Mouse (Mus musculus): ENCODE results near the gene Abca1. TPM values are rescaled to one million over a fixed set of nuclear protein-coding genes. Genes with fewer than 3 reads are reported as not detected.

Gene Abca1
- polyA plus RNA-seq, 1 experiment from 2014 or later: 11.5 TPM

GRCm38 (mm10) chr4:53086636-53087035 lies 73.1 kb downstream of the Abca1 start:
- Histone ChIP-seq H3K9me3 (replicated peaks) (no peaks in the 10 kb centered on the region), H3K4me3 (replicated peaks) (no peak overlapping the region), H3K4me1 (replicated peaks) (0 out of 2 replicates have a peak, but pooled peaks cover 2% of the 10 kb centered on the region), H3K36me3 (replicated peaks) (peaks cover 57% of the 10 kb centered on the region), H3K27ac (replicated peaks) (no peak overlapping the region), H3K27me3 (no peaks in the 10 kb centered on the region), H3K9ac (no peak overlapping the region), H3K4me2 (no peak overlapping the region)
- no peak for ATAC-seq (ENCODE audit: insufficient read depth)
- WGBS (ENCODE audit: insufficient replicate concordance): 48% methylated on average over 2 of the region's 2 CpGs

- no peak overlapping the region for H3K9ac ChIP-seq
- ATAC-seq (ENCODE audit: insufficient read depth): no peak
- H3K36me3 ChIP-seq (replicated peaks): peaks cover 61% of the 10 kb centered on the region
- H3K27ac ChIP-seq (replicated peaks): no peak overlapping the region
- no peak overlapping the region for H3K4me3 ChIP-seq (replicated peaks)
- H3K27me3 ChIP-seq: no peaks in the 10 kb centered on the region
- no peaks in the 10 kb centered on the region for H3K9me3 ChIP-seq (replicated peaks)
- 20% methylated on average over 4 of the region's 4 CpGs for WGBS (ENCODE audit: insufficient replicate concordance)
- 0 out of 2 replicates have a peak, but pooled peaks cover 2% of the 10 kb centered on the region for H3K4me1 ChIP-seq (replicated peaks)
- H3K4me2 ChIP-seq: no peak overlapping the region
Measured at GRCm38 (mm10) chr4:53085634-53086033, 74.1 kb downstream of the Abca1 start.

GRCm38 (mm10) chr4:53083071-53083470 lies 76.6 kb downstream of the Abca1 start:
- ATAC-seq (ENCODE audit: insufficient read depth): no peak
- H3K27me3 ChIP-seq: no peaks in the 10 kb centered on the region
- H3K4me2 ChIP-seq: no peak overlapping the region
- H3K4me1 ChIP-seq (replicated peaks): 0 out of 2 replicates have a peak, but pooled peaks cover 2% of the 10 kb centered on the region
- WGBS (ENCODE audit: insufficient replicate concordance): 60% methylated on average over 2 of the region's 2 CpGs
- no peak overlapping the region for H3K4me3 ChIP-seq (replicated peaks)
- peaks cover 72% of the 10 kb centered on the region for H3K36me3 ChIP-seq (replicated peaks)
- H3K9ac ChIP-seq: no peak overlapping the region
- no peak overlapping the region for H3K27ac ChIP-seq (replicated peaks)
- no peaks in the 10 kb centered on the region for H3K9me3 ChIP-seq (replicated peaks)

- H3K27me3 ChIP-seq: no peaks in the 10 kb centered on the region
- H3K4me2 ChIP-seq: no peak overlapping the region
- ATAC-seq (ENCODE audit: insufficient read depth): no peak
- no peak overlapping the region for H3K4me3 ChIP-seq (replicated peaks)
- no peaks in the 10 kb centered on the region for H3K9me3 ChIP-seq (replicated peaks)
- 67% methylated on average over 7 of the region's 7 CpGs for WGBS (ENCODE audit: insufficient replicate concordance)
- H3K4me1 ChIP-seq (replicated peaks): 0 out of 2 replicates have a peak, but pooled peaks cover 2% of the 10 kb centered on the region
- no peak overlapping the region for H3K27ac ChIP-seq (replicated peaks)
- peaks cover 76% of the 10 kb centered on the region for H3K36me3 ChIP-seq (replicated peaks)
- H3K9ac ChIP-seq: no peak overlapping the region
Measured at GRCm38 (mm10) chr4:53082451-53082850, 77.2 kb downstream of the Abca1 start.

- 64% methylated on average over 11 of the region's 11 CpGs for WGBS (ENCODE audit: insufficient replicate concordance)
- peaks cover 78% of the 10 kb centered on the region for H3K36me3 ChIP-seq (replicated peaks)
- H3K4me1 ChIP-seq (replicated peaks): 0 out of 2 replicates have a peak, but pooled peaks cover 2% of the 10 kb centered on the region
- H3K4me3 ChIP-seq (replicated peaks): no peak overlapping the region
- no peak overlapping the region for H3K4me2 ChIP-seq
- no peaks in the 10 kb centered on the region for H3K9me3 ChIP-seq (replicated peaks)
- H3K9ac ChIP-seq: no peak overlapping the region
- H3K27me3 ChIP-seq: no peaks in the 10 kb centered on the region
- no peak for ATAC-seq (ENCODE audit: insufficient read depth)
- no peak overlapping the region for H3K27ac ChIP-seq (replicated peaks)
Measured at GRCm38 (mm10) chr4:53081851-53082250, 77.8 kb downstream of the Abca1 start.

GRCm38 (mm10) chr4:53080290-53080689 lies 79.4 kb downstream of the Abca1 start:
- H3K4me2 ChIP-seq: no peak overlapping the region
- no peak overlapping the region for H3K4me3 ChIP-seq (replicated peaks)
- H3K9ac ChIP-seq: no peak overlapping the region
- H3K27ac ChIP-seq (replicated peaks): no peak overlapping the region
- 0 out of 2 replicates have a peak, but pooled peaks cover 2% of the 10 kb centered on the region for H3K4me1 ChIP-seq (replicated peaks)
- H3K36me3 ChIP-seq (replicated peaks): peaks cover 84% of the 10 kb centered on the region
- no peaks in the 10 kb centered on the region for H3K27me3 ChIP-seq
- no peaks in the 10 kb centered on the region for H3K9me3 ChIP-seq (replicated peaks)
- ATAC-seq (ENCODE audit: insufficient read depth): no peak
- 69% methylated on average over 3 of the region's 3 CpGs for WGBS (ENCODE audit: insufficient replicate concordance)

- 0 out of 2 replicates have a peak, but pooled peaks cover 2% of the 10 kb centered on the region for H3K4me1 ChIP-seq (replicated peaks)
- H3K9ac ChIP-seq: no peak overlapping the region
- no peak overlapping the region for H3K4me3 ChIP-seq (replicated peaks)
- 48% methylated on average over 2 of the region's 2 CpGs for WGBS (ENCODE audit: insufficient replicate concordance)
- H3K9me3 ChIP-seq (replicated peaks): no peaks in the 10 kb centered on the region
- H3K36me3 ChIP-seq (replicated peaks): peaks cover 83% of the 10 kb centered on the region
- no peak overlapping the region for H3K27ac ChIP-seq (replicated peaks)
- no peak for ATAC-seq (ENCODE audit: insufficient read depth)
- H3K4me2 ChIP-seq: no peak overlapping the region
- no peaks in the 10 kb centered on the region for H3K27me3 ChIP-seq
Measured at GRCm38 (mm10) chr4:53078793-53079310, 80.8 kb downstream of the Abca1 start.

GRCm38 (mm10) chr4:53076788-53077350 lies 82.8 kb downstream of the Abca1 start:
- Histone ChIP-seq H3K4me2 (no peak overlapping the region), H3K4me1 (replicated peaks) (no peaks in the 10 kb centered on the region), H3K36me3 (replicated peaks) (peaks cover 66% of the 10 kb centered on the region), H3K27ac (replicated peaks) (no peak overlapping the region), H3K9ac (no peak overlapping the region), H3K9me3 (replicated peaks) (no peaks in the 10 kb centered on the region), H3K4me3 (replicated peaks) (no peak overlapping the region), H3K27me3 (no peaks in the 10 kb centered on the region)
- no peak for ATAC-seq (ENCODE audit: insufficient read depth)
- WGBS (ENCODE audit: insufficient replicate concordance): 88% methylated on average over 4 of the region's 4 CpGs

- no peaks in the 10 kb centered on the region for H3K4me1 ChIP-seq (replicated peaks)
- H3K9me3 ChIP-seq (replicated peaks): no peaks in the 10 kb centered on the region
- H3K9ac ChIP-seq: no peak overlapping the region
- WGBS (ENCODE audit: insufficient replicate concordance): 70% methylated on average over 7 of the region's 7 CpGs
- H3K4me3 ChIP-seq (replicated peaks): no peak overlapping the region
- H3K27me3 ChIP-seq: no peaks in the 10 kb centered on the region
- no peak overlapping the region for H3K27ac ChIP-seq (replicated peaks)
- H3K4me2 ChIP-seq: no peak overlapping the region
- peaks cover 61% of the 10 kb centered on the region for H3K36me3 ChIP-seq (replicated peaks)
- ATAC-seq (ENCODE audit: insufficient read depth): no peak
Measured at GRCm38 (mm10) chr4:53073025-53073424, 86.7 kb downstream of the Abca1 start.

- Histone ChIP-seq H3K4me2 (no peak overlapping the region), H3K9me3 (replicated peaks) (no peaks in the 10 kb centered on the region), H3K4me3 (replicated peaks) (no peak overlapping the region), H3K27ac (replicated peaks) (no peak overlapping the region), H3K36me3 (replicated peaks) (peaks cover 69% of the 10 kb centered on the region), H3K4me1 (replicated peaks) (no peaks in the 10 kb centered on the region), H3K9ac (no peak overlapping the region), H3K27me3 (no peaks in the 10 kb centered on the region)
- 67% methylated on average over 7 of the region's 7 CpGs for WGBS (ENCODE audit: insufficient replicate concordance)
- ATAC-seq (ENCODE audit: insufficient read depth): no peak
Measured at GRCm38 (mm10) chr4:53062301-53063008, 97.2 kb downstream of the Abca1 start.

- Histone ChIP-seq H3K27ac (replicated peaks) (no peak overlapping the region), H3K4me1 (replicated peaks) (no peaks in the 10 kb centered on the region), H3K4me2 (no peak overlapping the region), H3K9ac (no peak overlapping the region), H3K4me3 (replicated peaks) (no peak overlapping the region), H3K9me3 (replicated peaks) (no peaks in the 10 kb centered on the region), H3K36me3 (replicated peaks) (peaks cover 43% of the 10 kb centered on the region), H3K27me3 (no peaks in the 10 kb centered on the region)
- no peak for ATAC-seq (ENCODE audit: insufficient read depth)
- 62% methylated on average over 9 of the region's 9 CpGs for WGBS (ENCODE audit: insufficient replicate concordance)
Measured at GRCm38 (mm10) chr4:53046238-53047022, 113.3 kb downstream of the Abca1 start.

Data from liver, embryonic 15.5 days (tissue).